ENCODE assay signal across 8 mouse cellular contexts in genomic region chr12:31376326-31376950, GRCm38 (mm10). TPM values are rescaled to one million over a fixed set of nuclear protein-coding genes. Genes with fewer than 3 reads are reported as not detected.
DNase-seq lines count a peak whose midpoint lies in the region; ATAC-seq lines count a peak whose summit lies in the region.

No protein-coding gene starts in this region.

- intact Hi-C loops in left cerebral cortex, postnatal 14 days (cut with DNase I) = loop anchor here (10.0 kb wide), 4 partner anchors 78 to 548 kb away; partner anchors contain the start of gene Gpr22

- no peaks in the 10 kb centered on the region; the same call in 1 of the 2 replicates for H3K4me1 ChIP-seq in hindbrain, embryonic 11.5 days (replicated peaks; ENCODE audit: control insufficient read depth, insufficient read depth, low read length)
- H3K4me1 ChIP-seq in liver, embryonic 15.5 days (replicated peaks) = 0 out of 2 replicates have a peak, but pooled peaks cover 11% of the 10 kb centered on the region
- H3K4me1 ChIP-seq in stomach, embryonic 15.5 days = peaks cover 14% of the 10 kb centered on the region; the same call in 1 of the 2 replicates

- no peak for ATAC-seq in hindbrain, embryonic 11.5 days (ENCODE audit: low FRiP score)
- no peak for ATAC-seq in liver, embryonic 15.5 days (ENCODE audit: insufficient read depth)
- ATAC-seq in stomach, embryonic 15.5 days (ENCODE audit: insufficient read depth, low FRiP score, low read depth) = no peak
- ATAC-seq in inflammation-experienced regulatory T-cells, adult 6 months = no peak

- H3K9me3 ChIP-seq in hindbrain, embryonic 11.5 days (ENCODE audit: control insufficient read depth, low read length) = no peaks in the 10 kb centered on the region
- H3K9me3 ChIP-seq in liver, embryonic 15.5 days (replicated peaks) = no peaks in the 10 kb centered on the region
- H3K9me3 ChIP-seq in stomach, embryonic 15.5 days = no peaks in the 10 kb centered on the region

- no peaks in the 10 kb centered on the region for H3K27me3 ChIP-seq in hindbrain, embryonic 11.5 days (ENCODE audit: control insufficient read depth, insufficient read depth, low read length)
- no peaks in the 10 kb centered on the region for H3K27me3 ChIP-seq in liver, embryonic 15.5 days
- no peaks in the 10 kb centered on the region for H3K27me3 ChIP-seq in stomach, embryonic 15.5 days (replicated peaks)

- H3K9ac ChIP-seq in hindbrain, embryonic 11.5 days (ENCODE audit: low read depth, low read length) = peak overlapping the region; percentile 27; the same call in 1 of the 2 replicates
- no peak overlapping the region for H3K9ac ChIP-seq in liver, embryonic 15.5 days
- no peak overlapping the region for H3K9ac ChIP-seq in stomach, embryonic 15.5 days

- no peak overlapping the region for H3K4me3 ChIP-seq in hindbrain, embryonic 11.5 days (ENCODE audit: low read depth, low read length)
- H3K4me3 ChIP-seq in liver, embryonic 15.5 days (replicated peaks) = peak overlapping the region; percentile 8; the same call in 1 of the 2 replicates
- peak overlapping the region; percentile 20; the same call in 1 of the 2 replicates for H3K4me3 ChIP-seq in stomach, embryonic 15.5 days (replicated peaks)

- 20% methylated on average over 13 of the region's 13 CpGs for WGBS in hindbrain, embryonic 11.5 days
- 17% methylated on average over 13 of the region's 13 CpGs for WGBS in liver, embryonic 15.5 days (ENCODE audit: insufficient replicate concordance)
- WGBS in stomach, embryonic 15.5 days = 8% methylated on average over 13 of the region's 13 CpGs

- peak overlapping the region; percentile 31 for H3K4me2 ChIP-seq in hindbrain, embryonic 11.5 days (replicated peaks; ENCODE audit: low read depth, low read length)
- H3K4me2 ChIP-seq in liver, embryonic 15.5 days = peak overlapping the region; percentile 36
- peak overlapping the region; percentile 51 for H3K4me2 ChIP-seq in stomach, embryonic 15.5 days

- H3K27ac ChIP-seq in hindbrain, embryonic 11.5 days (ENCODE audit: low read depth, low read length) = no peak overlapping the region
- no peak overlapping the region for H3K27ac ChIP-seq in liver, embryonic 15.5 days (replicated peaks)
- no peak overlapping the region for H3K27ac ChIP-seq in stomach, embryonic 15.5 days

- DNase-seq in left cerebral cortex, postnatal 14 days (ENCODE audit: low spot score in 2 of 2) = peak; percentile 5 to 10
- DNase-seq in left cerebral cortex, adult 8-10 months (ENCODE audit: low spot score in 2 of 2) = no peak
- peak; percentile 69 for DNase-seq in embryo, embryonic 11 days
- DNase-seq in hindbrain, embryonic 11.5 days (ENCODE audit: low spot score) = peak; percentile 50
- DNase-seq in thymus, adult 18-20 months = no peak

- no peaks in the 10 kb centered on the region for H3K36me3 ChIP-seq in hindbrain, embryonic 11.5 days (ENCODE audit: control insufficient read depth, insufficient read depth, low read length)
- no peaks in the 10 kb centered on the region for H3K36me3 ChIP-seq in liver, embryonic 15.5 days (replicated peaks)
- H3K36me3 ChIP-seq in stomach, embryonic 15.5 days = no peaks in the 10 kb centered on the region

RNA-seq across cellular contexts. Expression of gene Slc26a3, which starts 14.2 kb away (rescaled TPM):
- under 1 TPM; 0.11 to 0.25 TPM for total RNA-seq in left cerebral cortex, postnatal 14 days (2021)
- under 1 TPM in 3 of 4 experiments, not detected in 1; 0.15 to 0.23 (median 0.18) TPM for total RNA-seq in left cerebral cortex, adult 8-10 months (2022)
- polyA plus RNA-seq in hindbrain, embryonic 11.5 days (2014; fragmentation: Nextera tagmentation; extraction: Ambion mirVana) = 0.09 TPM in 1 of 2 replicates, not detected in the other
- polyA plus RNA-seq in liver, embryonic 15.5 days (2015; fragmentation: Nextera tagmentation; extraction: Ambion mirVana) = 0.03 and 0.07 TPM in 2 replicates
- polyA plus RNA-seq in stomach, embryonic 15.5 days (2015; fragmentation: Nextera tagmentation; extraction: Ambion mirVana) = 2.5 and 3.6 TPM in 2 replicates
- not detected for polyA plus RNA-seq in inflammation-experienced regulatory T-cells, adult 6 months (2017; shearing (Covaris generic))

RNA-seq across cellular contexts. Expression of gene Dld, which starts 25.2 kb away (rescaled TPM):
- 100 to 1,000 TPM; 112 to 114 TPM for total RNA-seq in left cerebral cortex, postnatal 14 days (2021)
- total RNA-seq in left cerebral cortex, adult 8-10 months (2022) = 100 to 1,000 TPM; 102 to 109 (median 106) TPM
- 165 and 170 TPM in 2 replicates for polyA plus RNA-seq in hindbrain, embryonic 11.5 days (2014; fragmentation: Nextera tagmentation; extraction: Ambion mirVana)
- polyA plus RNA-seq in liver, embryonic 15.5 days (2015; fragmentation: Nextera tagmentation; extraction: Ambion mirVana) = 66.2 and 74.5 TPM in 2 replicates
- polyA plus RNA-seq in stomach, embryonic 15.5 days (2015; fragmentation: Nextera tagmentation; extraction: Ambion mirVana) = 126 and 137 TPM in 2 replicates
- 100 to 1,000 TPM in 1 of 3 experiments, 10 to 100 TPM in 2; 92.6 to 105 (median 93.2) TPM for polyA plus RNA-seq in inflammation-experienced regulatory T-cells, adult 6 months (2017; shearing (Covaris generic))

Comparison
In these comparisons a context has a peak if more than half of its experiments do, and no peak if none do; other contexts are left out.
1. DNase-seq: peak in left cerebral cortex, postnatal 14 days (2 of 2), embryo, embryonic 11 days (single experiment) and hindbrain, embryonic 11.5 days (single experiment); none in left cerebral cortex, adult 8-10 months (0 of 2) and thymus, adult 18-20 months (0 of 2).
2. Peak in every context shown above with its lines, with median percentiles within 50 percentile points of each other: H3K4me2 ChIP-seq.